Comparison of ENCODE assay signal across 26 mouse cellular contexts in genomic region chr2:51222851-51223250, GRCm38 (mm10).
"Had no signal": no experiment of that assay in that cellular context is flagged by ENCODE, and none has a peak within 500 bp of the region (broad histone marks: within the 10 kb centered on the region; RNA-seq: fewer than 3 reads in every experiment).

No protein-coding gene starts in this region.

- ATAC-seq: hindbrain, embryonic 16.5 days; inflammation-experienced regulatory T-cells, adult 6 months; intestine, embryonic 15.5 days; intestine, postnatal 0 days had no signal

- H3K27me3 ChIP-seq: heart, embryonic 12.5 days; hindbrain, embryonic 12.5 days; intestine, embryonic 15.5 days; limb, embryonic 12.5 days; liver, embryonic 13.5 days had no signal

- H3K9me3 ChIP-seq: heart, embryonic 10.5 days; heart, embryonic 12.5 days; hindbrain, embryonic 10.5 days; hindbrain, embryonic 12.5 days; intestine, embryonic 15.5 days; limb, embryonic 10.5 days; limb, embryonic 12.5 days; liver, embryonic 13.5 days had no signal

- H3K27ac ChIP-seq: gastrocnemius, adult 2 months; heart, embryonic 10.5 days; hindbrain, embryonic 10.5 days; hindbrain, embryonic 12.5 days; hindbrain, embryonic 14.5 days; intestine, embryonic 15.5 days; layer of hippocampus, adult 2 months; left cerebral cortex, adult 2 months; limb, embryonic 10.5 days; limb, embryonic 12.5 days; liver, embryonic 13.5 days had no signal

- H3K4me3 ChIP-seq: gastrocnemius, adult 2 months; heart, embryonic 10.5 days; heart, embryonic 12.5 days; hindbrain, embryonic 10.5 days; hindbrain, embryonic 12.5 days; intestine, embryonic 15.5 days; layer of hippocampus, adult 2 months; left cerebral cortex, adult 2 months; limb, embryonic 10.5 days; limb, embryonic 12.5 days; liver, embryonic 13.5 days had no signal

- H3K9ac ChIP-seq: heart, embryonic 12.5 days; hindbrain, embryonic 12.5 days; hindbrain, embryonic 14.5 days; intestine, embryonic 15.5 days; limb, embryonic 12.5 days; liver, embryonic 13.5 days had no signal

- H3K4me1 ChIP-seq: heart, embryonic 10.5 days; heart, embryonic 12.5 days; hindbrain, embryonic 10.5 days; hindbrain, embryonic 12.5 days; intestine, embryonic 15.5 days; liver, embryonic 13.5 days had no signal

- H3K36me3 ChIP-seq: heart, embryonic 10.5 days; heart, embryonic 12.5 days; hindbrain, embryonic 10.5 days; hindbrain, embryonic 12.5 days; intestine, embryonic 15.5 days; limb, embryonic 10.5 days; limb, embryonic 12.5 days; liver, embryonic 13.5 days had no signal

- DNase-seq: gastrocnemius, adult 2 months; gastrocnemius, postnatal 10 days; gastrocnemius, postnatal 25 days; heart, postnatal 14 days; heart, postnatal 4 days; kidney, adult 18-20 months; kidney, adult 8-10 months; kidney, postnatal 10 days; kidney, postnatal 25 days; kidney, postnatal 4 days; liver; liver, embryonic 13.5 days had no signal

- H3K4me2 ChIP-seq: heart, embryonic 12.5 days; hindbrain, embryonic 12.5 days; hindbrain, embryonic 14.5 days; intestine, embryonic 15.5 days; limb, embryonic 12.5 days; liver, embryonic 11.5 days; liver, embryonic 13.5 days had no signal
